Mouse (Mus musculus) gastrocnemius, postnatal 14 days (tissue): ENCODE measurements at regions not wholly inside any gene's neighbourhood (a gene's known extent, or its start where the extent isn't known, plus 50 kb on each side); places are given as distances from the start of the nearest gene placed in this dataset.

Experiments
- DNase-seq: peaks from one replicate; pipeline ENCODE4 v3.0.0; 2021; ENCODE audit warnings: mixed read lengths
- intact Hi-C: fragments of 180-260 bp; cut with DNase I; formaldehyde crosslinking; loops from one replicate; pipeline ENCODE4 v1.15.1; 2025; ENCODE audit warnings: low total_unique reads

DNA sequence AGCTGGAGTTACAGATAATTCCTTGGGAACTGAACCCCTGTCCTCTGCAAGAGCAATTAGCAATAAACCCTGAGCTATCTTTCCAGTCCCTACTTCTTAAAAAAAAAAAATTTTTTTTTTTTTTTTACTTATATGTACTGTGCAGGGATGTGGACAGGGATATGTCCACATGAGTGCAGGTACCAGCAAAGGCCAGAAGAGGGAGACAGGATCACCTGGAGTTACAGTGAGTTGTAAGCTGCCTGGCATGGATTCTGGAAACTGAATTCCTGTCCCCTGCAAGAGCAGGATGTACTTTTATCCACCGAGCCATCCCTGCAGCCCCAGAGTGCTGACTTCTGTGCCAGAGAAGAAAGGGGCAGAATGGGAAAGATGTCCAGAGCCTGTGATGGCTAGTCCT is 58.4 kb upstream of the Ttc34 start:
- intact Hi-C loops, result no loop called here
- no peak for DNase-seq

DNA sequence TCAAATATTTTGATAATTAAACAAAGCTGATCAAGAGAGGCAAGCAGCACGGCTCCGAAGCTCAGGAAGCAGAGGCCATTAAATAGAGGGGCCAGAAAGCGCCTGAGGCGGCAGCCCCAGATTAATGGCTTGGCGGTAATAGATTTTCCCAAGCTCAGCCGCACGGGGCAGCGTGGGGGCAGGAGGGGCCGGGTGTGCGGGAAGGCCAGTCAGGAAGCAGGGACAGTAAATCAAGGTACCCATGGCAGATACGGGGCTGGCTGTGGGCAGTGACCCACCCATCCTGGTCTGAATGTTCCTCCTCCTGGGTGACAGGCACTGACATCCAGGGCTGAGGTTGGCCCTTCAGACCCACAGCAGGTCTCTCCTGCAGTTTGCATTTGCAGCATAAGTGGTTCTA is 55.9 kb upstream of the Ttc34 start:
- intact Hi-C loops, result no loop called here
- no peak for DNase-seq

DNA sequence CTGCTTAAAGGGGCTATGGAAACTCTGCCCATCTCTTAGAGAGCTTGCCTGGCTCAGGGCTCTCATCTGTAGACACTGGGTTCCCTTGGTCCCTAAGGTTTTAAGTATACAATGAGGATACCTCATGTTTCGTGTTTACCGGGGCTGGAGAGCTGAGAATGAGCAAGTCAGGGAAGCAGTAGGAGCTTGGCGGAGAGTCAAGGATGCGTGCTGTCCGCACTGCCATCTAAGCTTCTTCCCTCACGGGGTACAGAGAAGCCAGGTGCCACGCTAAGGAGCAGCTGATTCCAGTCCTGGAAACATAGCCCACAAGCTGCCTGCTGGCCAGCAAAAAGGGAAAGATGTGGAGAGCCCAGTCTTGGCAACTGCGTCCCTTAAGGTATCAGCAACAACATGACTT is 55.0 kb upstream of the Ttc34 start:
- intact Hi-C loops, result no loop called here
- no peak for DNase-seq

DNA sequence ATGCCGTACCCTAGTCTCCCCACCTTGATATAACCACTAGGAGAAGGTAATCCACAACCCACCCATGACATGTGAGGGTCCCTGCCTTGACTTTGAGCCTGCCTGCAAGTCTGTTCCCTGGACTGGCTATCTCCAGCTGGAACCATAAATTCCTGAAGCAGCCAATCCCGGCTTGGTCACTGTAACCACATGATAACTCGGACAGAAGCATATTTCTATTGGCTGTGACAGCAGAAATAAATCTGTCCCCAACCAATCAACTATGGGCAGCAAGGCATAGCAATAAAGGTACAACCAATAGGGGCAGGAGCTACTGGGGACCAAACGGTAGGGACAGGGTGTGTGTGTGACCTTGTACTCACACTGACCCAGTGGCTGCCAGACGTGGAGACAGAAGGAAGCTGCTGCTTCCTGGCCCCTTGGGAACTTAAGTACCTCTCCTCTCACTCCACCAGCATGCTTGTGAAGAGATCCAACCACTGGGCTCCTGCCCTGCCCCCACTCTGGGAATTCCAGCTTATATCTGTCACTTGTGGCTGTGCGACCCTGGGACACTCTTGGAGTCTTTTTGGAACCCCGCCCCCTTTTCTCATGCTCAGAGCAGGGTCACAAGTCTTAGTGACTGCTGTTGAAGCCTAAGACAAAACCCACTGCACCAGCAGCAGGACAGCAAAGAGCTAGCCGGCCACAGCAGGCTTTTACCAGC is 51.8 kb upstream of the Ttc34 start:
- intact Hi-C loops, result no loop called here
- DNase-seq, result no peak

DNA sequence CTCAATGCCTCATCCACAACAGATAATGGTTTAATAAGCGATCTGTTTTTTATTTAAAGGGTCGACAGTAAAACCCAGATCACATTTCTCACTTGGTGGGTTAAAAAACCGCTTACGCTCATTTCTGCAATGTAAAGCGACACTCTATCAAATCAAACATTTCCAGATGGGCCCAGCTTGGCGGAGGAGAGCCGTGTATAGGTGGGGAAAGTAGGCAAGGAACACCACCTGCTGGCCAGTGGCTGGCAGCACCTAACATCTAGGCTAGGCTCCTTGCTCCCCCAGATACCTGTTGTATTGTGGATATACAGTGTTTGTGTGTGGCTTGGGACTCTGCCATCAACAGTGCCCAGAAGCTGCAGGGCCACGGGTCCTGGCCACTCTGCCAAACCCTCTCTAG is 50.1 kb upstream of the Ttc34 start:
- DNase-seq, result no peak
- intact Hi-C loops, result no loop called here
